Mouse (Mus musculus) stomach, postnatal 0 days (tissue): ENCODE results near the gene Egfr.

ENCODE experiments used
- CTCF ChIP-seq: IDR thresholded peaks from 2 replicates; pipeline ENCODE4 v1.5.1; 2016; ENCODE audit warnings: antibody characterized with exemption, low read depth, mild to moderate bottlenecking, moderate library complexity
- EP300 ChIP-seq: optimal IDR thresholded peaks from 2 replicates; pipeline ENCODE3; 2016; ENCODE audit warnings: antibody characterized with exemption

- TF ChIP-seq CTCF (no peak), EP300 (no peak)
Measured at GRCm38 (mm10) chr11:16904302-16905011, 152.5 kb downstream of the Egfr start.
